Mouse (Mus musculus) ES-Bruce4 (cell line): ENCODE results near the gene Dmpk.

Experiments used
- CTCF ChIP-seq: IDR thresholded peaks from one replicate; pipeline ENCODE4 v1.8.1; 2011; ENCODE audit warnings: low read depth, low read length
- POLR2A ChIP-seq: IDR thresholded peaks from one replicate; pipeline ENCODE4 v1.8.1; 2011; ENCODE audit warnings: low read length; ENCODE audit not compliant: insufficient read depth

GRCm38 (mm10) chr7:19050172-19050571 lies 33.5 kb upstream of the Dmpk start:
- TF ChIP-seq POLR2A = no peak
- TF ChIP-seq CTCF = no peak
